Mouse (Mus musculus) frontal cortex, postnatal 14 days (tissue): ENCODE data around the gene Eif2ak1.
"Not testable (repeated sequence)": the region's sequence is repeated elsewhere in the genome, so short reads cannot be mapped to it uniquely, and the experiment has no call there.

ENCODE experiments used
- DNase-seq, 2 experiments: peaks; one replicate each; pipeline ENCODE4 v3.0.0; 2022; ENCODE audit warnings: low spot score in 2 of 2

The Eif2ak1 gene

GRCm38 (mm10) chr5:143817116-143817930 is at the start of gene Eif2ak1:
TSS of gene Eif2ak1 (plus strand) at chr5:143817788.
- DNase-seq: peak; percentile 86 to 87

- no peak for DNase-seq
Measured at GRCm38 (mm10) chr5:143781951-143782350, 35.6 kb upstream of the Eif2ak1 start.

- no peak for DNase-seq
Measured at GRCm38 (mm10) chr5:143785391-143785790, 32.2 kb upstream of the Eif2ak1 start.

- DNase-seq: not testable (repeated sequence)
Measured at GRCm38 (mm10) chr5:143801216-143801615, 16.4 kb upstream of the Eif2ak1 start.

GRCm38 (mm10) chr5:143804056-143804765 is 13.4 kb upstream of the Eif2ak1 start:
- no peak for DNase-seq

GRCm38 (mm10) chr5:143807268-143807667 is 10.3 kb upstream of the Eif2ak1 start:
- DNase-seq: no peak

- peak in 1 of 2 experiments; percentile 12 for DNase-seq
Measured at GRCm38 (mm10) chr5:143809421-143810090, 8.0 kb upstream of the Eif2ak1 start.

- no peak for DNase-seq
Measured at GRCm38 (mm10) chr5:143811653-143812052, 5.9 kb upstream of the Eif2ak1 start.

GRCm38 (mm10) chr5:143814626-143815025 is 3.0 kb upstream of the Eif2ak1 start:
- DNase-seq: no peak

GRCm38 (mm10) chr5:143817931-143818311 is 333 bp downstream of the Eif2ak1 start:
- DNase-seq: no peak

- DNase-seq: no peak
Measured at GRCm38 (mm10) chr5:143818461-143818860, 873 bp downstream of the Eif2ak1 start.

GRCm38 (mm10) chr5:143818949-143819348 is 1.4 kb downstream of the Eif2ak1 start:
- no peak for DNase-seq

GRCm38 (mm10) chr5:143819906-143820660 is 2.5 kb downstream of the Eif2ak1 start:
- DNase-seq: no peak

- no peak for DNase-seq
Measured at GRCm38 (mm10) chr5:143820820-143821219, 3.2 kb downstream of the Eif2ak1 start.

GRCm38 (mm10) chr5:143871547-143872169 is 54.1 kb downstream of the Eif2ak1 start:
- DNase-seq: no peak

- DNase-seq: no peak
Measured at GRCm38 (mm10) chr5:143874571-143874970, 57.0 kb downstream of the Eif2ak1 start.

- no peak for DNase-seq
Measured at GRCm38 (mm10) chr5:143885274-143885673, 67.7 kb downstream of the Eif2ak1 start.

- no peak for DNase-seq
Measured at GRCm38 (mm10) chr5:143890741-143891140, 73.2 kb downstream of the Eif2ak1 start.

- no peak for DNase-seq
Measured at GRCm38 (mm10) chr5:143892255-143892886, 74.8 kb downstream of the Eif2ak1 start.

- DNase-seq: no peak
Measured at GRCm38 (mm10) chr5:143893396-143893795, 75.8 kb downstream of the Eif2ak1 start.
